ENCODE assay signal across 27 mouse cellular contexts in the genomic region with DNA sequence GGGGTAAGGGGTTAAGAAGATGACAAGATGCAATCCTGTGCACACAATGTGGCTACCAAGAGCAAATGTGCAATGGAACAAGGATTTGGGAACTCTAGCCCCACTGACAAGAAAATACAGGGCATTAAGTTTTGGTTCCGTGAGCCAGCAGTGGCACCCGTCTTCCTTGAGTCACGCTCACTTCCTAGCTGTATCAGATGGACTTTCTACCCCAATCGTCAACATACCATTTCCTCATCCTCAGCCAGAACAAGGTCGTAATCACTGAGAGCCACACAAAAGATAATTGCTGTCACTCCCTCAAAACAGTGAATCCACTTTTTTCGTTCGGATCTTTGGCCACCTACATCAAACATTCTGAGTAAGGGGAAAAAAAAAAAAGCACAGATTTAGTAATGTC. TPM values are rescaled to one million over a fixed set of nuclear protein-coding genes. Genes with fewer than 3 reads are reported as not detected.
A peak's percentile ranks its signal among the peaks of the same experiment; 100 is the strongest.
DNase-seq lines count a peak whose midpoint lies in the region; ATAC-seq and TF ChIP-seq lines count a peak whose summit lies in the region.
"Had no signal": no experiment of that assay in that cellular context is flagged by ENCODE, and none has a peak within 500 bp of the region (broad histone marks: within the 10 kb centered on the region; RNA-seq: fewer than 3 reads in every experiment).

No protein-coding gene starts in this region.

- no peak for TF ChIP-seq CTCF in liver, adult 2 months (IDR thresholded peaks at IDR 0.05; ENCODE audit: low read depth, low read length)
- TF ChIP-seq CTCF in small intestine, adult 2 months (IDR thresholded peaks at IDR 0.05; ENCODE audit: extremely low read depth, insufficient read length, insufficient replicate concordance, low read depth, low read length) = no peak
- no peak for TF ChIP-seq CTCF in midbrain, postnatal 0 days (IDR thresholded peaks at IDR 0.05)

- peaks cover 22% of the 10 kb centered on the region for H3K4me1 ChIP-seq in liver, adult 2 months (ENCODE audit: control insufficient read depth, insufficient read depth, low read length)
- H3K4me1 ChIP-seq in liver, embryonic 12.5 days = 0 out of 2 replicates have a peak, but pooled peaks cover 7% of the 10 kb centered on the region
- H3K4me1 ChIP-seq in intestine, embryonic 16.5 days (ENCODE audit: control insufficient read depth, insufficient read depth, low read length) = no peaks in the 10 kb centered on the region
- H3K4me1 ChIP-seq in small intestine, adult 2 months (ENCODE audit: control insufficient read depth, insufficient read depth, insufficient read length, low read length) = peaks cover 10% of the 10 kb centered on the region
- no peaks in the 10 kb centered on the region for H3K4me1 ChIP-seq in midbrain, embryonic 15.5 days
- no peaks in the 10 kb centered on the region for H3K4me1 ChIP-seq in midbrain, postnatal 0 days (ENCODE audit: insufficient read depth, low read length)
- H3K4me1 ChIP-seq: forebrain, embryonic 10.5 days; forebrain, embryonic 13.5 days; heart, embryonic 15.5 days had no signal

- no peak overlapping the region for H3K4me3 ChIP-seq in liver, adult 2 months (ENCODE audit: insufficient read depth, low read depth, low read length)
- H3K4me3 ChIP-seq in liver, embryonic 12.5 days = no peak overlapping the region
- no peak overlapping the region for H3K4me3 ChIP-seq in intestine, embryonic 16.5 days (ENCODE audit: low read length)
- H3K4me3 ChIP-seq in small intestine, adult 2 months (ENCODE audit: low read depth, low read length) = no peak overlapping the region
- no peak overlapping the region for H3K4me3 ChIP-seq in midbrain, embryonic 15.5 days
- no peak overlapping the region for H3K4me3 ChIP-seq in midbrain, postnatal 0 days (ENCODE audit: low read depth, low read length)
- H3K4me3 ChIP-seq: forebrain, embryonic 10.5 days; forebrain, embryonic 13.5 days; gastrocnemius, adult 2 months; heart, embryonic 12.5 days; heart, embryonic 15.5 days had no signal

- H3K9me3 ChIP-seq in liver, embryonic 12.5 days (replicated peaks) = no peaks in the 10 kb centered on the region
- H3K9me3 ChIP-seq in intestine, embryonic 16.5 days (ENCODE audit: control insufficient read depth, low read length) = no peaks in the 10 kb centered on the region
- H3K9me3 ChIP-seq in midbrain, embryonic 15.5 days = no peaks in the 10 kb centered on the region
- H3K9me3 ChIP-seq in midbrain, postnatal 0 days (ENCODE audit: low read length) = no peaks in the 10 kb centered on the region
- H3K9me3 ChIP-seq: forebrain, embryonic 10.5 days; forebrain, embryonic 13.5 days; G1E; heart, embryonic 12.5 days; heart, embryonic 15.5 days had no signal

- no peak for TF ChIP-seq POLR2A in liver, adult 2 months (IDR thresholded peaks at IDR 0.05; ENCODE audit: extremely low read depth, insufficient read depth, low read length)
- TF ChIP-seq POLR2A in small intestine, adult 2 months (IDR thresholded peaks at IDR 0.05; ENCODE audit: low read depth, low read length) = no peak

- H3K4me2 ChIP-seq in liver, embryonic 12.5 days = no peak overlapping the region
- H3K4me2 ChIP-seq in intestine, embryonic 16.5 days (ENCODE audit: low read depth, low read length) = no peak overlapping the region
- no peak overlapping the region for H3K4me2 ChIP-seq in midbrain, embryonic 15.5 days
- H3K4me2 ChIP-seq in midbrain, postnatal 0 days (ENCODE audit: low read depth, low read length, poor library complexity, severe bottlenecking) = no peak overlapping the region
- H3K4me2 ChIP-seq: forebrain, embryonic 13.5 days; heart, embryonic 12.5 days; heart, embryonic 15.5 days; hindbrain, embryonic 14.5 days had no signal

- no peaks in the 10 kb centered on the region for H3K79me2 ChIP-seq in liver, adult 2 months (ENCODE audit: control insufficient read depth, insufficient read depth, low read length)

- H3K27me3 ChIP-seq in liver, adult 2 months (ENCODE audit: control insufficient read depth, insufficient read depth, low read length) = no peaks in the 10 kb centered on the region
- H3K27me3 ChIP-seq in liver, embryonic 12.5 days (replicated peaks) = no peaks in the 10 kb centered on the region
- H3K27me3 ChIP-seq in intestine, embryonic 16.5 days (replicated peaks; ENCODE audit: control insufficient read depth, insufficient read depth, low read length) = no peaks in the 10 kb centered on the region
- no peaks in the 10 kb centered on the region for H3K27me3 ChIP-seq in small intestine, adult 2 months (ENCODE audit: control insufficient read depth, insufficient read depth, low read length)
- no peaks in the 10 kb centered on the region for H3K27me3 ChIP-seq in midbrain, embryonic 15.5 days (replicated peaks)
- H3K27me3 ChIP-seq in midbrain, postnatal 0 days (ENCODE audit: insufficient read depth, low read length) = no peaks in the 10 kb centered on the region
- H3K27me3 ChIP-seq: CH12.LX; forebrain, embryonic 13.5 days; heart, embryonic 12.5 days; heart, embryonic 15.5 days; Patski had no signal

- no peak for ATAC-seq in liver, embryonic 12.5 days
- ATAC-seq in intestine, embryonic 16.5 days = peak; percentile 88
- no peak for ATAC-seq in midbrain, embryonic 15.5 days (replicated peaks)
- no peak for ATAC-seq in midbrain, postnatal 0 days (ENCODE audit: low FRiP score)
- ATAC-seq: forebrain, embryonic 13.5 days; forebrain, postnatal 0 days; hindbrain, postnatal 0 days; Patski had no signal

- no peak overlapping the region for H3K27ac ChIP-seq in liver, adult 2 months (replicated peaks; ENCODE audit: insufficient read depth, low read depth, low read length)
- H3K27ac ChIP-seq in liver, embryonic 12.5 days = no peak overlapping the region
- H3K27ac ChIP-seq in intestine, embryonic 16.5 days (ENCODE audit: low read length) = peak overlapping the region; percentile 60; the same call in 1 of the 2 replicates
- peak overlapping the region; percentile 91 for H3K27ac ChIP-seq in small intestine, adult 2 months (ENCODE audit: insufficient read depth, low read depth, low read length)
- no peak overlapping the region for H3K27ac ChIP-seq in midbrain, embryonic 15.5 days
- no peak overlapping the region for H3K27ac ChIP-seq in midbrain, postnatal 0 days (ENCODE audit: low read depth, low read length)
- H3K27ac ChIP-seq: forebrain, embryonic 10.5 days; forebrain, embryonic 13.5 days; gastrocnemius, adult 2 months; heart, embryonic 15.5 days; hindbrain, embryonic 14.5 days; hindbrain, postnatal 0 days had no signal

- peak; percentile 72 for DNase-seq in liver, adult 2 months (ENCODE audit: extremely low read depth, low read depth, low spot score)
- no peak for DNase-seq in midbrain, postnatal 0 days (ENCODE audit: low spot score)
- DNase-seq: adrenal gland, postnatal 10 days; adrenal gland, postnatal 36 days; B cell, adult 2 months; cerebellum, adult 18-20 months; cerebellum, adult 9-10 months; cerebellum, postnatal 14 days; gastrocnemius, adult 2 months; gastrocnemius, postnatal 14 days; heart, adult 18-20 months; heart, postnatal 10 days; heart, postnatal 4 days had no signal

- 13% methylated on average over 7 of the region's 7 CpGs for WGBS in liver, adult 2 months
- 65% methylated on average over 7 of the region's 7 CpGs for WGBS in liver, embryonic 12.5 days (ENCODE audit: insufficient replicate concordance)
- WGBS in intestine, embryonic 16.5 days = 66% methylated on average over 7 of the region's 7 CpGs
- WGBS in small intestine, adult 2 months = 27% methylated on average over 7 of the region's 7 CpGs
- 90% methylated on average over 7 of the region's 7 CpGs for WGBS in midbrain, embryonic 15.5 days
- WGBS in midbrain, postnatal 0 days = 91% methylated on average over 7 of the region's 7 CpGs

- no peak overlapping the region for H3K9ac ChIP-seq in liver, adult 2 months (ENCODE audit: low read depth, low read length)
- H3K9ac ChIP-seq in liver, embryonic 12.5 days = no peak overlapping the region
- H3K9ac ChIP-seq in intestine, embryonic 16.5 days (ENCODE audit: low read depth, low read length) = no peak overlapping the region
- H3K9ac ChIP-seq in midbrain, embryonic 15.5 days = no peak overlapping the region
- no peak overlapping the region for H3K9ac ChIP-seq in midbrain, postnatal 0 days (replicated peaks; ENCODE audit: low read length, poor library complexity, severe bottlenecking)
- H3K9ac ChIP-seq: forebrain, embryonic 13.5 days; forebrain, postnatal 0 days; heart, embryonic 12.5 days; heart, embryonic 15.5 days; hindbrain, embryonic 14.5 days had no signal

- H3K36me3 ChIP-seq in liver, adult 2 months (ENCODE audit: control insufficient read depth, insufficient read depth, low read length) = peaks cover 29% of the 10 kb centered on the region
- peaks cover 94% of the 10 kb centered on the region for H3K36me3 ChIP-seq in liver, embryonic 12.5 days
- peaks cover 10% of the 10 kb centered on the region for H3K36me3 ChIP-seq in intestine, embryonic 16.5 days (ENCODE audit: control insufficient read depth, insufficient read depth, low read length)
- H3K36me3 ChIP-seq in small intestine, adult 2 months (ENCODE audit: control insufficient read depth, insufficient read depth, low read length) = peaks cover 58% of the 10 kb centered on the region
- H3K36me3 ChIP-seq in midbrain, embryonic 15.5 days (replicated peaks) = peaks cover 37% of the 10 kb centered on the region; the same call in 1 of the 2 replicates
- peaks cover 41% of the 10 kb centered on the region for H3K36me3 ChIP-seq in midbrain, postnatal 0 days (ENCODE audit: insufficient read depth, low read length)

RNA-seq across cellular contexts. Expression of a gene that starts 19.7 kb away (rescaled TPM):
- total RNA-seq in liver, adult 2 months (2014; rRNA removed) = 2.9 and 3.9 TPM in 2 replicates
- polyA plus RNA-seq in liver, adult 2 months (2012; rRNA removed) = 0.91 and 1.5 TPM in 2 replicates
- polyA plus RNA-seq in liver, embryonic 12.5 days (2016; fragmentation: Nextera tagmentation; extraction: Ambion mirVana) = 2.7 and 3.3 TPM in 2 replicates
- polyA plus RNA-seq in intestine, embryonic 16.5 days (2015; fragmentation: Nextera tagmentation; extraction: Ambion mirVana) = 1.9 and 2.7 TPM in 2 replicates
- polyA plus RNA-seq in small intestine, adult 2 months (2012; rRNA removed) = 0.86 and 0.91 TPM in 2 replicates
- polyA plus RNA-seq in midbrain, embryonic 15.5 days (2015; fragmentation: Nextera tagmentation; extraction: Ambion mirVana) = 0.28 and 0.38 TPM in 2 replicates
- 0.28 TPM in 1 of 2 replicates, not detected in the other for total RNA-seq in midbrain, postnatal 0 days (2014; rRNA removed)
- polyA plus RNA-seq in midbrain, postnatal 0 days (2015; fragmentation: Nextera tagmentation; extraction: Ambion mirVana) = 0.26 and 0.28 TPM in 2 replicates
- total RNA-seq: hindbrain, postnatal 0 days had no signal

RNA-seq across cellular contexts. Expression of a gene that starts 25.8 kb away (rescaled TPM):
- 11.0 and 13.8 TPM in 2 replicates for total RNA-seq in liver, adult 2 months (2014; rRNA removed)
- polyA plus RNA-seq in liver, adult 2 months (2012; rRNA removed) = 69.6 and 128 TPM in 2 replicates
- polyA plus RNA-seq in liver, embryonic 12.5 days (2016; fragmentation: Nextera tagmentation; extraction: Ambion mirVana) = 77.4 and 80.6 TPM in 2 replicates
- polyA plus RNA-seq in intestine, embryonic 16.5 days (2015; fragmentation: Nextera tagmentation; extraction: Ambion mirVana) = 46.9 and 48.9 TPM in 2 replicates
- polyA plus RNA-seq in small intestine, adult 2 months (2012; rRNA removed) = 88.8 and 107 TPM in 2 replicates
- polyA plus RNA-seq in midbrain, embryonic 15.5 days (2015; fragmentation: Nextera tagmentation; extraction: Ambion mirVana) = 67.9 and 76.2 TPM in 2 replicates
- 58.4 and 79.8 TPM in 2 replicates for total RNA-seq in midbrain, postnatal 0 days (2014; rRNA removed)
- polyA plus RNA-seq in midbrain, postnatal 0 days (2015; fragmentation: Nextera tagmentation; extraction: Ambion mirVana) = 58.8 and 60.0 TPM in 2 replicates

RNA-seq across cellular contexts. Expression of a gene that starts 33.7 kb away (rescaled TPM):
- 89.5 and 92.8 TPM in 2 replicates for total RNA-seq in liver, adult 2 months (2014; rRNA removed)
- 19.0 and 24.6 TPM in 2 replicates for polyA plus RNA-seq in liver, adult 2 months (2012; rRNA removed)
- 89.0 and 91.7 TPM in 2 replicates for polyA plus RNA-seq in liver, embryonic 12.5 days (2016; fragmentation: Nextera tagmentation; extraction: Ambion mirVana)
- polyA plus RNA-seq in intestine, embryonic 16.5 days (2015; fragmentation: Nextera tagmentation; extraction: Ambion mirVana) = 168 and 170 TPM in 2 replicates
- 5.4 and 14.8 TPM in 2 replicates for polyA plus RNA-seq in small intestine, adult 2 months (2012; rRNA removed)
- 111 and 114 TPM in 2 replicates for polyA plus RNA-seq in midbrain, embryonic 15.5 days (2015; fragmentation: Nextera tagmentation; extraction: Ambion mirVana)
- 70.8 and 97.2 TPM in 2 replicates for total RNA-seq in midbrain, postnatal 0 days (2014; rRNA removed)
- polyA plus RNA-seq in midbrain, postnatal 0 days (2015; fragmentation: Nextera tagmentation; extraction: Ambion mirVana) = 87.4 and 93.6 TPM in 2 replicates

RNA-seq across cellular contexts. Expression of a gene that starts 42.4 kb away (rescaled TPM):
- not detected in 2 replicates for total RNA-seq in liver, adult 2 months (2014; rRNA removed)
- not detected in 2 replicates for polyA plus RNA-seq in liver, adult 2 months (2012; rRNA removed)
- polyA plus RNA-seq in liver, embryonic 12.5 days (2016; fragmentation: Nextera tagmentation; extraction: Ambion mirVana) = 0.04 TPM in 1 of 2 replicates, not detected in the other
- 0.11 and 0.13 TPM in 2 replicates for polyA plus RNA-seq in intestine, embryonic 16.5 days (2015; fragmentation: Nextera tagmentation; extraction: Ambion mirVana)
- polyA plus RNA-seq in small intestine, adult 2 months (2012; rRNA removed) = 0.05 TPM in 1 of 2 replicates, not detected in the other
- polyA plus RNA-seq in midbrain, embryonic 15.5 days (2015; fragmentation: Nextera tagmentation; extraction: Ambion mirVana) = 5.2 and 5.7 TPM in 2 replicates
- total RNA-seq in midbrain, postnatal 0 days (2014; rRNA removed) = 12.2 and 12.8 TPM in 2 replicates
- 7.8 and 8.4 TPM in 2 replicates for polyA plus RNA-seq in midbrain, postnatal 0 days (2015; fragmentation: Nextera tagmentation; extraction: Ambion mirVana)
- total RNA-seq: CH12.LX; gastrocnemius, adult 2 months; heart, adult 18-20 months; heart, postnatal 10 days; heart, postnatal 4 days had no signal
- polyA plus RNA-seq: G1E had no signal

Comparison
In these comparisons a context has a peak if more than half of its experiments do, and no peak if none do; other contexts are left out.
1. H3K27ac ChIP-seq: peak in intestine, embryonic 16.5 days (single experiment) and small intestine, adult 2 months (single experiment); none in liver, adult 2 months (single experiment), liver, embryonic 12.5 days (single experiment), midbrain, embryonic 15.5 days (single experiment) and midbrain, postnatal 0 days (single experiment).